Mouse (Mus musculus) heart, embryonic 11.5 days (tissue): ENCODE results near the gene Wdr83. TPM values are rescaled to one million over a fixed set of nuclear protein-coding genes. Genes with fewer than 3 reads are reported as not detected.

Source experiments
- ATAC-seq: fragments of 200-750 bp; cut with Nextera tagmentation; replicated peaks from 2 replicates; pipeline ENCODE4 v1.8.0; 2017; ENCODE audit warnings: moderate library complexity; ENCODE audit not compliant: insufficient number of reproducible peaks, low FRiP score, low TSS enrichment
- H3K27ac ChIP-seq: fragments of 300-500 bp; sonication (generic); 2 replicates; pipeline ENCODE4 v1.5.1; 2014; ENCODE audit warnings: mild to moderate bottlenecking, low read depth, low read length
- H3K27me3 ChIP-seq: fragments of 300-500 bp; sonication (generic); 2 replicates; pipeline ENCODE4 v1.6.1; 2014; ENCODE audit warnings: mild to moderate bottlenecking, low read length, mixed read lengths; ENCODE audit not compliant: control insufficient read depth, insufficient read depth
- H3K36me3 ChIP-seq: fragments of 300-500 bp; sonication (generic); 2 replicates; pipeline ENCODE4 v1.6.1; 2014; ENCODE audit warnings: mild to moderate bottlenecking, low read length, moderate library complexity, mixed read lengths; ENCODE audit not compliant: control insufficient read depth, insufficient read depth
- H3K4me1 ChIP-seq: fragments of 300-500 bp; sonication (generic); 2 replicates; pipeline ENCODE4 v1.6.1; 2014; ENCODE audit warnings: low read length; ENCODE audit not compliant: control insufficient read depth, insufficient read depth
- H3K4me2 ChIP-seq: fragments of 300-500 bp; sonication (generic); 2 replicates; pipeline ENCODE4 v1.6.1; 2014; ENCODE audit warnings: mild to moderate bottlenecking, moderate library complexity
- H3K4me3 ChIP-seq: fragments of 300-500 bp; sonication (generic); 2 replicates; pipeline ENCODE4 v1.5.1; 2014; ENCODE audit warnings: low read depth, low read length
- H3K9ac ChIP-seq: fragments of 300-500 bp; sonication (generic); 2 replicates; pipeline ENCODE4 v1.6.1; 2014; ENCODE audit warnings: mild to moderate bottlenecking, low read depth, low read length, moderate library complexity
- H3K9me3 ChIP-seq: fragments of 300-500 bp; sonication (generic); replicated peaks from 2 replicates; pipeline ENCODE4 v1.6.1; 2016; ENCODE audit warnings: low read length; ENCODE audit not compliant: control insufficient read depth
- WGBS: fragments of 180-500 bp; shearing (Covaris S2); extraction: QIAGEN DNeasy Blood & Tissue Kit; methylation state at CpG from one replicate; pipeline ENCODE4 v1.1.7; 2014; ENCODE audit not compliant: insufficient replicate concordance; 5-methylcytosine and 5-hydroxymethylcytosine counted together
- microRNA-seq: library from miRNA; unstranded; fragments of <30 nt; microRNA quantifications from one replicate; pipeline ENCODE4, GENCODE M21; 2016; ENCODE audit warnings: borderline number of aligned reads
- polyA plus RNA-seq: library from polyadenylated mRNA; unstranded; fragments of >200 nt; fragmentation: Nextera tagmentation; extraction: Ambion mirVana; gene quantifications from 2 replicates; pipeline ENCODE4 v1.2.1, GENCODE M21; 2014

Wdr83 gene
- polyA plus RNA-seq, 1 experiment from 2014 or later, result 36.5 TPM

- ATAC-seq, result peak; percentile 81
- H3K27me3 ChIP-seq, result no peaks in the 10 kb centered on the region
- H3K9ac ChIP-seq, result peak within 1 kb of the TSS; percentile 99
- H3K4me1 ChIP-seq, result peaks cover 31% of the 10 kb centered on the region
- peak within 1 kb of the TSS; percentile 96 for H3K4me3 ChIP-seq
- H3K27ac ChIP-seq, result peak within 1 kb of the TSS; percentile 77
- no peaks in the 10 kb centered on the region for H3K9me3 ChIP-seq
- WGBS, result under 1% methylated on average over 75 of the region's 75 CpGs
- peak within 1 kb of the TSS; percentile 91 for H3K4me2 ChIP-seq
- peaks cover 18% of the 10 kb centered on the region for H3K36me3 ChIP-seq
These were observed 54.2 kb downstream of the Wdr83 start, which contains the start of gene Trir for GRCm38 (mm10) chr8:85026670-85027515. Trir (plus strand) TSS chr8:85026823.

- H3K4me1 ChIP-seq, result peaks cover 31% of the 10 kb centered on the region
- H3K27me3 ChIP-seq, result no peaks in the 10 kb centered on the region
- H3K4me3 ChIP-seq, result peak within 1 kb of the TSS; percentile 96
- H3K4me2 ChIP-seq, result peak within 1 kb of the TSS; percentile 91
- H3K27ac ChIP-seq, result peak within 1 kb of the TSS; percentile 77
- peaks cover 18% of the 10 kb centered on the region for H3K36me3 ChIP-seq
- 6% methylated on average over 30 of the region's 30 CpGs for WGBS
- H3K9ac ChIP-seq, result peak within 1 kb of the TSS; percentile 85
- H3K9me3 ChIP-seq, result no peaks in the 10 kb centered on the region
- ATAC-seq, result peak; percentile 85
These were observed 55.8 kb downstream of the Wdr83 start, which contains the start of gene Asna1 for GRCm38 (mm10) chr8:85025098-85025932. Asna1 (minus strand) TSS chr8:85025281.

Small RNA genes within 50 kb of the gene (microRNA-seq; reads per million reads assigned to microRNA genes)
- gene Gm23388 (17.5 reads per million, percentile 49 among the genes with 10 or more reads in this experiment), gene Mir7070 (2.3 reads per million, percentile 28 among the genes with 10 or more reads in this experiment)

Other genes with a start within 250 kb of the Wdr83 start
- 51.5 and 52.2 TPM in 2 replicates for gene Gadd45gip1, start 249.8 kb downstream of the Wdr83 start, polyA plus RNA-seq
- 125 and 127 TPM in 2 replicates for gene Rad23a, start 240.6 kb downstream of the Wdr83 start, polyA plus RNA-seq
- 830 and 894 TPM in 2 replicates for gene Calr, start 234.4 kb downstream of the Wdr83 start, polyA plus RNA-seq
- 53.6 and 54.5 TPM in 2 replicates for gene Farsa, start 224.3 kb downstream of the Wdr83 start, polyA plus RNA-seq
- gene Syce2, start 209.2 kb downstream of the Wdr83 start, polyA plus RNA-seq, result 44.2 and 49.6 TPM in 2 replicates
- gene Gcdh, start 187.4 kb downstream of the Wdr83 start, polyA plus RNA-seq, result 36.2 and 40.4 TPM in 2 replicates
- 48.7 and 65.0 TPM in 2 replicates for gene Klf1, start 179.4 kb downstream of the Wdr83 start, polyA plus RNA-seq
- 4.3 and 5.4 TPM in 2 replicates for gene Dnase2a, start 172.7 kb downstream of the Wdr83 start, polyA plus RNA-seq
- 0.27 TPM in 1 of 2 replicates, not detected in the other for gene Mast1, start 143.9 kb downstream of the Wdr83 start, polyA plus RNA-seq
- not detected in 2 replicates for gene Rtbdn, start 134.3 kb downstream of the Wdr83 start, polyA plus RNA-seq
- gene Gm49661, start 111.9 kb downstream of the Wdr83 start, polyA plus RNA-seq, result not detected in 2 replicates
- 862 and 992 TPM in 2 replicates for gene Prdx2, start 111.7 kb downstream of the Wdr83 start, polyA plus RNA-seq
- 95.9 and 106 TPM in 2 replicates for gene Rnaseh2a, start 111.5 kb downstream of the Wdr83 start, polyA plus RNA-seq
- 7.6 and 9.3 TPM in 2 replicates for gene Junb, start 102.6 kb downstream of the Wdr83 start, polyA plus RNA-seq
- 6.7 and 7.1 TPM in 2 replicates for gene Hook2, start 90.7 kb downstream of the Wdr83 start, polyA plus RNA-seq
- gene Best2, start 66.8 kb downstream of the Wdr83 start, polyA plus RNA-seq, result not detected in 2 replicates
- gene Asna1, start 56.0 kb downstream of the Wdr83 start, polyA plus RNA-seq, result 108 and 118 TPM in 2 replicates
- 99.7 and 101 TPM in 2 replicates for gene Trir, start 54.5 kb downstream of the Wdr83 start, polyA plus RNA-seq
- 15.7 and 16.2 TPM in 2 replicates for gene Tnpo2, start 44.4 kb downstream of the Wdr83 start, polyA plus RNA-seq
- gene Fbxw9, start 21.3 kb downstream of the Wdr83 start, polyA plus RNA-seq, result 15.9 and 17.8 TPM in 2 replicates
- gene Gm5741, start 13.3 kb downstream of the Wdr83 start, polyA plus RNA-seq, result 1.5 TPM in 1 of 2 replicates, not detected in the other
- 57.6 and 60.0 TPM in 2 replicates for gene Dhps, start 9.5 kb downstream of the Wdr83 start, polyA plus RNA-seq
- 120 and 124 TPM in 2 replicates for gene Wdr83os, start 566 bp downstream of the Wdr83 start, polyA plus RNA-seq
- gene Man2b1, start 2.0 kb upstream of the Wdr83 start, polyA plus RNA-seq, result 25.1 and 27.3 TPM in 2 replicates
- gene Zfp791, start 41.8 kb upstream of the Wdr83 start, polyA plus RNA-seq, result 0.46 and 0.59 TPM in 2 replicates
- not detected in 2 replicates for gene Cks1brt, start 70.6 kb upstream of the Wdr83 start, polyA plus RNA-seq
- gene Olfr371, start 144.7 kb upstream of the Wdr83 start, polyA plus RNA-seq, result not detected in 2 replicates
- gene Orc6, start 218.3 kb upstream of the Wdr83 start, polyA plus RNA-seq, result 91.8 and 92.3 TPM in 2 replicates
- gene Vps35, start 218.5 kb upstream of the Wdr83 start, polyA plus RNA-seq, result 113 and 137 TPM in 2 replicates